Mouse (Mus musculus): Measurements from ENCODE around the gene Slc25a4.

DNA sequence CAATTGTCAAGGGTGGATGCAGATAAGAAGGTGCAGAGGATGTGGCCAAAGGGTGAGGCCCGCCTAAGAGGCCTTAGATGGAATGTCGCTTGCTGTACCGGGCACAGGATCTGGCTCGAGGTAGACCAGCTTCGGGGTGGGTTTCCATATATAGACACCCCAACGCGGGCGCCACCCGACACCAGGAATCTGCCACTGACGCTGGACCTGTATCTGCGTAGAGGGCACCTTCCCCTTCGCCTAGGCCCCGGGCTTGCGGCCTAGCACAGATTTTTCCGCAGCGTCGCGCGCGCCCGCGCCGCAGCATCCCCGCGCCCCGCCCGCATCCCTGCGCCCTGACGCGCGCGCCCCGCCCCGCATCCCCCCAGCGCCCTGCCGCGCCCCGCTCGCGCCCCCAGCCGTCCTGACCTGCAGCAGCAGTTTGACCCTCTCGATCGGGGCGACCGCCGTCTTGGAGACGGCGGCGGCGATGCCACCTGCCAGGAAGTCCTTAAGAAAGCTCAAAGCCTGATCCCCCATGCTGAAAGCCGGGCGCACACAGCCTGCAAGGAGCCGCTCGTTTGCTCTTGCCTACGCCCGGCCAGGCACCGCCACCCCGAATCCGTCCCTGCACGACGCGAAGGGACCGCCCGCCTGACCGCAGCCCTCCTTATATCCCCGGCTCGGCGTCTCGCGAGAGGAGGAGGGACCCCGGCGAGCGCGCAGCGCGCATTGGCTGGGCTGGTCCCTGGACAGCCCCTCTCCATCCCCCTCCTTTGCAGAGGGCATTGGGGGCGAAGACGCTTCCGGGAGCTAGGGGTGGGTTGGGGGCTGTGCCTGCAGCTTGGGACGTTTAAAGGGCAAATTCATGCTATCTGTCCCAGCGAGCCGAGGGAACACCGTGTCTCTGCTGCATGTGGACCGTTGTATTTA is at the start of gene Slc25a4:
- TF ChIP-seq GATA1 (IDR thresholded peaks at IDR 0.05; ENCODE audit: borderline replicate concordance, low read length): no peak
- TF ChIP-seq FLI1 (IDR thresholded peaks at IDR 0.05; ENCODE audit: low read length): no peak
